Mouse (Mus musculus) adrenal gland, postnatal 36 days (tissue): ENCODE data around the gene Uchl3. TPM values are rescaled to one million over a fixed set of nuclear protein-coding genes. Genes with fewer than 3 reads are reported as not detected.

Source experiments
- DNase-seq, 2 experiments: peaks; one replicate each; pipeline ENCODE4 v3.0.0; 2021; ENCODE audit warnings: mixed read lengths in 1 of 2
- long read RNA-seq, 2 experiments: library from polyadenylated mRNA; stranded (forward); transcript quantifications; one replicate each; pipeline ENCODE4 v2.0.0; 2021; ENCODE audit warnings: borderline sequencing depth in 2 of 2
- total RNA-seq, 2 experiments: library from RNA; stranded (reverse); gene quantifications; 2 replicates each; pipeline ENCODE4 v1.2.3; 2021

The Uchl3 gene
- total RNA-seq = 10 to 100 TPM; 38.7 to 43.8 TPM
- long read RNA-seq, experiment 1, partial matches to known transcripts = 11 of 104 reads
- long read RNA-seq, experiment 1, other reads (novel, unspliced or antisense) = 93 of 104 reads
- long read RNA-seq, experiment 2, partial matches to known transcripts = 0 of 28 reads
- long read RNA-seq, experiment 2, other reads (novel, unspliced or antisense) = 28 of 28 reads

GRCm38 (mm10) chr14:101653581-101654525 lies at the start of gene Uchl3:
Uchl3 (plus strand) TSS chr14:101653967.
- DNase-seq = peak; percentile 97 to 98

DNA sequence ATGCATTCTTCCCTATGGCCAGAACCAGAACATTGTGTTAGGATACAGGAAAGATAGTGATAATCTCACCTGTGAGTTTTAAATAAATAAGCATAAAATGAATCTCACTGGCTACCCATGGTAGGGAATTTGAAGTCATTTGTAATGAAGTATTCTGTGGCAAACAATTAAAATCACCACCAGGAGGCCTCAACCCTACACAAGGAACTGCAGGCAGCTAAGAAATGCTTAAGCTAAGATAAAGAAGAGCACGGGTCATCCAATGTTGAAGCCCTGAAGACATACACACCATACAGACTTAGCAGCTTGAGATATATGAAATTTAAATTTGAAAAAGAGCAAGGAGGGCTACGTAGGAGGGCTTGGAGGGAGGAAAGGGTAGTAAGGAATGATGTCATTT lies 47.9 kb upstream of the Uchl3 start:
- no peak for DNase-seq

GRCm38 (mm10) chr14:101607631-101608518 lies 45.9 kb upstream of the Uchl3 start:
- peak; percentile 33 to 44 for DNase-seq

GRCm38 (mm10) chr14:101608519-101609368 lies 45.0 kb upstream of the Uchl3 start, which contains the start of gene Tbc1d4:
Tbc1d4 (minus strand) TSS chr14:101609191.
- peak; percentile 94 for DNase-seq

DNA sequence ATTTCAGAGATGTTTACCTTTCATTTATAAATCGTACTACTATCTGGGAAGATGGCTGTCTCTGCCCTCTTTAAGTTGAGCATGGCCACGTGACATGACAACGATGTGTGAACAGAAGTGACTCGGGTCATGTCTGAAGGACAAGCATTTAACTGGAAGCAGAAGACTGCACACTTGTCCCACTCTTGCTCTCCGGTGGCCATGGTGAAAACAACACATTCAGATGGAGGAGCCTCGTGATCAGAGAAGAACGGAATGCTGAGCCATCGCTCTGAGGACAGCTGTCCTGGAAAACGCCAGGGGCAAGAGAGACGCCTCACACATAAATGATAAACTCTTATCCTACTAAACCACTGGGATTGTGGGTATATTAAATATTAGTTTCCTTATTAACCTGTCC lies 43.1 kb upstream of the Uchl3 start:
- no peak for DNase-seq

GRCm38 (mm10) chr14:101613206-101613605 lies 40.6 kb upstream of the Uchl3 start:
- DNase-seq = no peak

GRCm38 (mm10) chr14:101616178-101616577 lies 37.6 kb upstream of the Uchl3 start:
- no peak for DNase-seq

- DNase-seq = no peak
Measured at GRCm38 (mm10) chr14:101617680-101618079, 36.1 kb upstream of the Uchl3 start.

- DNase-seq = no peak
Measured at GRCm38 (mm10) chr14:101630548-101630947, 23.2 kb upstream of the Uchl3 start.

- DNase-seq = no peak
Measured at GRCm38 (mm10) chr14:101635765-101636164, 18.0 kb upstream of the Uchl3 start.

GRCm38 (mm10) chr14:101637381-101637780 lies 16.4 kb upstream of the Uchl3 start:
- DNase-seq = no peak

DNA sequence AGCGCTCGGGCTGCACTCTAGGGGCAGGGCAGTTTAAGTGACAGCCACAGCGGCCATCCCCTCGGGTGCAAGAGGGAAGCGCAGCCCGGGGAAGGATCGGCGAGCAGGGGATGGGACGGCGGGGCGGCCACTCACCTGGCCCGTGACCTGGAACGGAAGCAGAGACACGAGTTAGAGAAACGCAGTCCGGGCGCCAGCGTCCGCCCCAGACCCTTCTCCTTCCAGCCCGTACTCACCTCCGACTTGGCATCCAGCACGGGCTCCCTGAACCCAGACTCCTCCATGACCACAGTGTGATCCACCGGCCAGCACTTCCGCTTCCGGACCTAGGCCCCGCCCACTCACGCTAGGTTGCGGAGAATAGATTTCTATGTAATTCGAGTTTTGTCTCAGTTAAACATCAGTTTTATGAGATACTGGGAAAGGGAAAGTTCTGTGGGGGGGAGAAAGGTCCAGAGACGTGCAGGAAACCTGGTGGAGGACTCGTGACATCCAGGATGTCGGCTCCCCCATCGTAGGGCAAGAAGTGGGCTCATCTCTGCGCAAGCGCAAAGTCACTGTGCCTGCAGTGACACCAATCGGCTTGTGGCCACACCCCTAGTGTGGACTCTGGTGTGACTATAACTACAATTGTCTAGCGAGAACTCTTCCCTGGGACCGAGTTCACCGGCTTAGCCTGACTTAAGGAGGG lies 13.5 kb upstream of the Uchl3 start, which contains the start of gene Commd6:
TSS of gene Commd6 (minus strand) at position 534 of the 691 bp plus-strand sequence.
- DNase-seq = peak; percentile 94

GRCm38 (mm10) chr14:101644948-101645347 lies 8.8 kb upstream of the Uchl3 start:
- no peak for DNase-seq

GRCm38 (mm10) chr14:101650551-101650950 lies 3.2 kb upstream of the Uchl3 start:
- DNase-seq = no peak

- no peak for DNase-seq
Measured at GRCm38 (mm10) chr14:101652571-101652970, 1.2 kb upstream of the Uchl3 start.

GRCm38 (mm10) chr14:101654526-101654909 lies 751 bp downstream of the Uchl3 start:
- DNase-seq = peak in 1 of 2 experiments; percentile 9

- no peak for DNase-seq
Measured at GRCm38 (mm10) chr14:101656307-101656706, 2.5 kb downstream of the Uchl3 start.

DNA sequence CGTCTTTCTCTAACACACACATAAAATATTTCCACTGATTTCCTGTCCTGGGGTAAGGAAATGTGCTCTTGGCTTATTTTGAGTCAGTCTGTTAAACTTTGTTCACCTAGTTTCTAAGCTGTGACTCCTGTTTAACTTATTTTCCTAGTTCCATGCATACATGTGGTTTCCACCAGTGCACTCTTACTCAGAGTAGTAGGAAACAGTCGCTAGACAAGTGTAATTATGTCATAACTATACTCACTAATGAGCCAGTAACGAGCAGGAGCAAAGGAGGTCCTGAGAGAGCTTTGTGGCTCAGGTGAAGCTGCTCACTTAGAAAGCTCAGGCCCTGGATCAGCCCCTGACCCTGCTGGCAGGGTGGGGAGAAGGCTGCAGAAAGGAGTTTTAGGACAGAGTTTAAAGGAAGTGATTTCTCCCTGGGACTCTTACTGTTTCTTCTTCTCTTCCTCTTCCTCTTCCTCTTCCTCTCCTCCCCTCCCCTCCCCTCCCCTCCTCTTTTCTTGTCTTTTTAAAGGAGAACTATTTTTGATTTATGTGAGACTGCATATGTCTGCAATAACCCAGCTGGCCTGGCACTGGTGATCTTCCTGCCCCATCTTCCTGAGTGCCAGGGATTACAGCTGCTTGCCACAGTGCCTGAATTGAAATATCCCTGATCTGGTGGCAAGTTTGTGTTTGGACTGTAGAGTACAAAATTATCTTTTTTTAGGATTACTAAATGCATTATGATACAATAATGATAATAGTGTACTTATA lies 8.1 kb downstream of the Uchl3 start:
- no peak for DNase-seq

DNA sequence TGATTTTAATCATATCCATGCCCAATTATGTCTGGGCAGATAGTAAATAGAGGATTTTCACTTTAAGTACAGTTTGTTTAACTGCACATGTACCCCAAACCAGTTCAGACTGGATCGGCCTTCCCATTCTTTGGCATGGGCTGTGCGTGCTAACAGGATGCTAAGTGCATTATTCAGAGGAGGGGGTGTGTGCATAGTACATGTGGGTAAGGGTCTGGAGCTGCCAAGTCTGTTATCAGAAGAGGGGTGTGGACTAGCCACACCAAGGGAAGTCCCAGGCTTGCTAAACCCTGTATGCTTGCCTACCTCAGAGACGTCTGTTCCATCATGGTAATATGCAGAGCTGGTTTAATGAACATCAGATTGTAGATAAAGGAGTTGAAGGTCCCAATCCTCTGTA lies 10.5 kb downstream of the Uchl3 start:
- DNase-seq = no peak

GRCm38 (mm10) chr14:101666056-101666455 lies 12.3 kb downstream of the Uchl3 start:
- DNase-seq = no peak
